Mouse (Mus musculus) ES-Bruce4 (cell line): Measurements from ENCODE around the gene Plcb1. TPM values are rescaled to one million over a fixed set of nuclear protein-coding genes. Genes with fewer than 3 reads are reported as not detected.

ENCODE experiments used
- H3K27ac ChIP-seq: 2 replicates; pipeline ENCODE4 v1.5.1; 2012; ENCODE audit warnings: low read length, inconsistent platforms; ENCODE audit not compliant: insufficient read depth
- H3K27me3 ChIP-seq: 2 replicates; pipeline ENCODE4 v1.6.1; 2012; ENCODE audit warnings: mild to moderate bottlenecking, low read length, inconsistent platforms; ENCODE audit not compliant: control insufficient read depth, poor library complexity, insufficient read depth, severe bottlenecking
- H3K36me3 ChIP-seq: 2 replicates; pipeline ENCODE4 v1.6.1; 2012; ENCODE audit warnings: inconsistent platforms, mild to moderate bottlenecking, low read length, moderate library complexity; ENCODE audit not compliant: control insufficient read depth, poor library complexity, insufficient read depth, severe bottlenecking
- H3K4me1 ChIP-seq: one replicate; pipeline ENCODE4 v1.8.1; 2011; ENCODE audit warnings: low read length; ENCODE audit not compliant: control insufficient read depth, insufficient read depth
- H3K4me3 ChIP-seq: 2 replicates; pipeline ENCODE4 v1.5.1; 2011; ENCODE audit warnings: low read depth, mild to moderate bottlenecking, low read length
- H3K9ac ChIP-seq: 2 replicates; pipeline ENCODE4 v1.6.1; 2012; ENCODE audit warnings: low read depth, mild to moderate bottlenecking, inconsistent platforms; ENCODE audit not compliant: poor library complexity, severe bottlenecking
- H3K9me3 ChIP-seq: replicated peaks from 2 replicates; pipeline ENCODE4 v1.6.1; 2012; ENCODE audit warnings: mild to moderate bottlenecking, low read length, inconsistent platforms; ENCODE audit not compliant: control insufficient read depth, poor library complexity, insufficient read depth, severe bottlenecking
- CTCF ChIP-seq: IDR thresholded peaks from one replicate; pipeline ENCODE4 v1.8.1; 2011; ENCODE audit warnings: low read depth, low read length
- EP300 ChIP-seq: IDR thresholded peaks from 2 replicates; pipeline ENCODE4 v1.6.1; 2011; ENCODE audit warnings: low read depth, low read length; ENCODE audit not compliant: insufficient read depth
- POLR2A ChIP-seq: IDR thresholded peaks from one replicate; pipeline ENCODE4 v1.8.1; 2011; ENCODE audit warnings: low read length; ENCODE audit not compliant: insufficient read depth
- polyA plus RNA-seq: library from polyadenylated mRNA; stranded (reverse); fragments of >200 nt; gene quantifications from 2 replicates; pipeline ENCODE4 v1.2.4, GENCODE M21; 2011; ENCODE audit warnings: low read depth; ENCODE audit not compliant: missing spikeins, insufficient read depth, insufficient read length

Plcb1 gene
- polyA plus RNA-seq, 1 experiment, result 0.19 TPM

GRCm38 (mm10) chr2:135071349-135071748 lies 285.5 kb downstream of the Plcb1 start:
- Histone ChIP-seq H3K9me3 (no peaks in the 10 kb centered on the region), H3K4me1 (peaks cover 5% of the 10 kb centered on the region), H3K9ac (no peak overlapping the region), H3K4me3 (no peak overlapping the region), H3K36me3 (no peaks in the 10 kb centered on the region), H3K27ac (no peak overlapping the region; the same call in 1 of the 2 replicates), H3K27me3 (no peaks in the 10 kb centered on the region)
- no peak for TF ChIP-seq POLR2A
- no peak for TF ChIP-seq CTCF
- TF ChIP-seq EP300, result no peak

GRCm38 (mm10) chr2:135072503-135072902 lies 286.6 kb downstream of the Plcb1 start:
- Histone ChIP-seq H3K4me3 (no peak overlapping the region), H3K27me3 (no peaks in the 10 kb centered on the region), H3K9me3 (no peaks in the 10 kb centered on the region), H3K36me3 (no peaks in the 10 kb centered on the region), H3K4me1 (peaks cover 3% of the 10 kb centered on the region), H3K27ac (peak overlapping the region; percentile 90), H3K9ac (no peak overlapping the region)
- 0 out of 2 replicates have a peak, but pooled peaks have one; percentile 28 for TF ChIP-seq EP300
- no peak for TF ChIP-seq POLR2A
- TF ChIP-seq CTCF, result no peak

- H3K27ac ChIP-seq, result peak overlapping the region; percentile 90
- no peaks in the 10 kb centered on the region for H3K36me3 ChIP-seq
- H3K27me3 ChIP-seq, result no peaks in the 10 kb centered on the region
- H3K9me3 ChIP-seq, result no peaks in the 10 kb centered on the region
- no peak overlapping the region for H3K9ac ChIP-seq
- H3K4me3 ChIP-seq, result no peak overlapping the region
- TF ChIP-seq POLR2A (no peak), CTCF (no peak), EP300 (peak; percentile 99)
- H3K4me1 ChIP-seq, result peaks cover 3% of the 10 kb centered on the region
Observed at GRCm38 (mm10) chr2:135073014-135073413, 287.1 kb downstream of the Plcb1 start.

- no peaks in the 10 kb centered on the region for H3K36me3 ChIP-seq
- H3K9me3 ChIP-seq, result no peaks in the 10 kb centered on the region
- no peak overlapping the region for H3K27ac ChIP-seq
- peaks cover 3% of the 10 kb centered on the region for H3K4me1 ChIP-seq
- no peak overlapping the region for H3K9ac ChIP-seq
- TF ChIP-seq EP300 (no peak), POLR2A (no peak)
- no peak overlapping the region for H3K4me3 ChIP-seq
- no peaks in the 10 kb centered on the region for H3K27me3 ChIP-seq
Observed at GRCm38 (mm10) chr2:135075375-135075774, 289.5 kb downstream of the Plcb1 start.

GRCm38 (mm10) chr2:135092588-135093162 lies 306.8 kb downstream of the Plcb1 start:
- H3K9ac ChIP-seq, result no peak overlapping the region
- no peaks in the 10 kb centered on the region for H3K36me3 ChIP-seq
- no peak for TF ChIP-seq EP300
- TF ChIP-seq POLR2A, result no peak
- no peak for TF ChIP-seq CTCF
- H3K4me1 ChIP-seq, result no peaks in the 10 kb centered on the region
- no peak overlapping the region for H3K27ac ChIP-seq
- no peaks in the 10 kb centered on the region for H3K9me3 ChIP-seq
- no peaks in the 10 kb centered on the region for H3K27me3 ChIP-seq
- H3K4me3 ChIP-seq, result no peak overlapping the region

GRCm38 (mm10) chr2:135101292-135101691 lies 315.4 kb downstream of the Plcb1 start:
- Histone ChIP-seq H3K4me1 (no peaks in the 10 kb centered on the region), H3K4me3 (no peak overlapping the region), H3K27me3 (no peaks in the 10 kb centered on the region), H3K36me3 (no peaks in the 10 kb centered on the region), H3K9ac (no peak overlapping the region), H3K9me3 (no peaks in the 10 kb centered on the region), H3K27ac (no peak overlapping the region)
- TF ChIP-seq EP300 (no peak), POLR2A (no peak), CTCF (no peak)
